Mouse (Mus musculus) kidney, postnatal 10 days (tissue): Measurements from ENCODE around the gene Ccl24.
"Not testable (repeated sequence)": the region's sequence is repeated elsewhere in the genome, so short reads cannot be mapped to it uniquely, and the experiment has no call there.

Experiments used
- DNase-seq: peaks from one replicate; pipeline ENCODE4 v3.0.0; 2021; ENCODE audit warnings: mixed read lengths

Ccl24 gene

DNA sequence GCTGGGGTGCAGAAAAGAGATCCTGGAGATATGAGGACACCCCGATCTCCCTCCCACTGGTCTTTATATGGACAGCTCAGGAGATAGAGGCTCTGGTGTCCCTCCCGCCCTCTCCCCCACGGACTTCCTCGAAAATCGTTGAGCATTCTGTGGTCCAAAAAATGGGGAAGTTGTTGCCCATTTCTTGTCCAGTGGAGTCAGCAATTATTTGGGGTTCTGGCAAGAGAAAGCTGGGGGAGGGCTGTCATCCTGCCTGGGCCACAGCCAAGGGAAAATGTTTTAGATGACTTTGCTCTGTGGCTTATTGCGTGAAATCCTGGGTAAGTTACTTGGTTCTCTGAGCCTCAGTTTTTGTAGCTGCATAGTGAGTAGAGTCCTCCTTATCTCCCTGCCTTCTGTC lies at the start of gene Ccl24:
TSS of gene Ccl24 (minus strand) at position 44 of the 400 bp plus-strand sequence.
- peak; percentile 23 for DNase-seq

DNA sequence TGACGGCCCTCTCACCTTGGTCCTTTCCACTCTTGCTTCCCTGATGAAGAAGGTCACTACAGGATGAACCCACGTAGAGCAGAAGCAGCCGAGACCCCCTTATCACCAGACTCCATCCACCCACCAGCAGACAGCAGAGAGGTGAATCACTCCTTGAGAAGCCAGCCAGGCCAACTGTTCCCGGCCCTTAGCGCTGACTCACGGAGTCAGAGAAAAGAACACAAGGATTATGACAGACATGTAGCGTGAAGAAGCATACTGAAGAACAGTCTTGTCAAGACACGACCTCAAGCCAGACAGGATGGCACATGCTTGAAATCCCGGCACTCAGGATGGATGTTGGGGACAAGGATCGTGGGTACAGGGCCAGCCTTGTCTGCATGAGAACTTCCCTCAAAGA lies 48.9 kb upstream of the Ccl24 start:
- no peak for DNase-seq

DNA sequence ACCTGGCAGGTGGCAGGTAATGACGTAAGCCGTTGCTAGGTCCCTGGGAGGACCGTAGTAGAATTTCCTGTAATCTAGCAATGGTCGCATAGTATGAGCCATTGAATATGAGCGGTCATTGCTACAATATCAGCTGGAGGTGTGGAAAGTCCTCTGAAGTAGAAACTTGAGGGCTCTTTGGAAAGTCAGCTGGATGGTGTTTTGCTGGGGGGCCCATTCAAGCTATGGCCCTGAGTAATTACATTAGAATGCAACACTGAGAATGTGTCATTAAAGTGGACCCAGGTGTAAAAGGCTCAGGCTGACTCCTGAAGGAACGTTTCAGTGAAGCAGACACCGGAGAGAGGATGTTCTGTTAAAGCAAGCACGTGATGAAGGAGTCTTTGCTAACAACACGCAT lies 47.7 kb upstream of the Ccl24 start:
- no peak for DNase-seq

DNA sequence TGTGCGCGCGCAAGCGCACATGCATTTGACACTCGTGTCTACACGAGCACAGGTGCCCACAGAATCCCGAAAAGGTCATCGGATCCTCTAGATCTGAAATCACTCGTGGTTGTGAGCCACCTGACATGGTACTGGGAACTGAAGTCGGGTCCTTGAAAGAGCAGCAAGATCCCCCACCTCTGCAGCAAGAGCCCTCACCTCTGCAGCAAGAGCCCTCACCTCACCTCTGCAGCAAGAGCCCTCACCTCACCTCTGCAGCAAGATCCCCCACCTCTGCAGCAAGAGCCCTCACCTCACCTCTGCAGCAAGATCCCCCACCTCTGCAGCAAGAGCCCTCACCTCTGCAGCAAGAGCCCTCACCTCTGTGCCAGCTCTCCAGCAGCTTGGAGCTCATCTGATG lies 46.9 kb upstream of the Ccl24 start:
- not testable (repeated sequence) for DNase-seq

DNA sequence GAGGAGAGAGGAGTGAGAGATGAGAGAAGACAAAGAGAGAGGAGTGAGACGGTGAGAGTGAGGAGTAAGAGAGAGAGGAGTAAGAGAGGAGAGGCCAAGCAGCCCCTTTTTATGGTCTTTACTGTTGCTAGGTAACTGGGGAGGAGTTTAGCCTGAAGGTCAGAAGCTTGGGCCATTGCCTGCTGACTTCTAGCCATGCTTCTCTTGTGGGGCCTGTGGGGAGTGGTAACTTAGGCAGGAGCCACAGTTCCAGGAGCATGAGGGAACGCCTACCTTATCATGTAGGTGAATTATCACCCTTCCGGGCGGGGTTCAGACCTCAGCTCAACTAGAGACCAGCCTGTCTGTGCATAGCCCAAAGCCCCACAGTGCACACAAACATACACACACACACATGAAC lies 36.9 kb upstream of the Ccl24 start:
- DNase-seq: no peak

DNA sequence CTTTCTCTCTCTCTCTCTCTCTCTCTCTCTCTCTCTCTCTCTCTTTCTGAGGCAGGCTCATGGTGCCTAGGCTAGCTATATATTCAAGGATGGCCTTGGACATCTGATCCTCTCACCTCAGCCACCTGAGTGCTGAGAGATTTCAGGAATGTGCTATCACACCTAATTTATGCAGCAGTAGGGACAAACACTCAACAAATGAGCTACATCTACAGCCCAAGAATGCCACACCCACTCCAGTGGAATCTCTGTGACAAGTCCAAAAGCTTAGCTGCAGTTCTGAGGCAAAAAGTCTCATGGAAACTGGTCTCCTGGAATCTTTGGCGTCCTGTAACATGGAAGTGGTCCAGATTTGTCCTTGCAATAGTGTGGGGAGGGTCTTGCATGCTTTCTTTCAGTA lies 34.7 kb upstream of the Ccl24 start:
- no peak for DNase-seq

DNA sequence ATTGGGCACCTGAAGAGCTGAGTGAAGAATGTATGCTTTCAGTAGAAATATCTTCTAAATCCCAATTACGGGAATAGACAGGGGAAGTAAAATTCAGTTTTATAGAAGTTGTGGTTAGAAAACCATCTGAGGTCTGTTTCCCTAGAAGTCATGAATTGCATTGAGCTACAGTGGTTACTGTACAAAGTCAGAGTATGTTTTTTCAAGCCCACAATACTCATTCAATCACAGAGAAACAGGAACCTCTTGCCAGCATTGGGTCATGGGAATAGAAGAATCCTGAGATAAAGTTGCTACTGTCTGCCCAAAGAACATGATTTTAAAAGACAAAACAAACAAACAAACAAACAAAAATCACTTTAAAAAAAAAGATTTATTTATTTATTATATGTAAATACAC lies 33.9 kb upstream of the Ccl24 start:
- not testable (repeated sequence) for DNase-seq

DNA sequence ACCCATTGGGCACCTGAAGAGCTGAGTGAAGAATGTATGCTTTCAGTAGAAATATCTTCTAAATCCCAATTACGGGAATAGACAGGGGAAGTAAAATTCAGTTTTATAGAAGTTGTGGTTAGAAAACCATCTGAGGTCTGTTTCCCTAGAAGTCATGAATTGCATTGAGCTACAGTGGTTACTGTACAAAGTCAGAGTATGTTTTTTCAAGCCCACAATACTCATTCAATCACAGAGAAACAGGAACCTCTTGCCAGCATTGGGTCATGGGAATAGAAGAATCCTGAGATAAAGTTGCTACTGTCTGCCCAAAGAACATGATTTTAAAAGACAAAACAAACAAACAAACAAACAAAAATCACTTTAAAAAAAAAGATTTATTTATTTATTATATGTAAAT lies 31.8 kb upstream of the Ccl24 start:
- DNase-seq: not testable (repeated sequence)

DNA sequence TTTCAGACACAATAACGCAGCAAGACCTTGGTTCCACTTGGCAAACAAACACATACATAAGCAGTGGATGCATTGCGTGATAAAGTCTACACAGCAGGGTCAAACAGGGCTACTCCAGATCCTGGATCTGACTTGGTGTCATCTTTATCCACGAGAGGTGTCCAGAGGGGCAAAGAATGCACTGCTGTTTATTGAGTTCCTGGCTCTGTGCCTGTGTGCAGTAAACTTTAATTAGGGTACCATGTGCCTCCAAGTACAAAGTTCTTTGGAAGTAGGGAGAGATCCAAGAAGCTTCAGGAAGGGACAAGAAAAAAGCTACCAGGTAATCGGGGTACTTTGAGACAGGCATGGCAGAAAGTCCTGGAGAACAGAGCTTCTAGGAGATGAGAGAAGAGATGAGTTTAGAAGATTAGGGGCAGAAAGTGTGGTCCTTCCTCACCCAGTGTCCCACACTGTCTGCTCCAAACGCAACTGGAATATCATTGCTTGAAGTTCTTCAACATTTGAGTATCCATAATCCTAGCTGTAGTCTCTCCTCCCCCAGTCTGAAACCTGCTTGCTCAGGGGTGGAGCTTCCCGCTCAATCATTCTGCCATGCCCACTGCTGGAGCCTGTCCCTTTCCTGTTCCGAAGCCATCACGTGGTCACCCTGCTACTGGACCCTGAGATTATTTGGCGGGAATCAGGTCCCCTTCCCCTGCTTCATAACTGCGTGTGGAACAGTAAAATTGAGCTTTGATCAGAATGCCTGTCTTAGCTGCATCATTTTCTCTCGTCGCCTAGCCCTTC lies 17.3 kb upstream of the Ccl24 start:
- DNase-seq: peak; percentile 22

DNA sequence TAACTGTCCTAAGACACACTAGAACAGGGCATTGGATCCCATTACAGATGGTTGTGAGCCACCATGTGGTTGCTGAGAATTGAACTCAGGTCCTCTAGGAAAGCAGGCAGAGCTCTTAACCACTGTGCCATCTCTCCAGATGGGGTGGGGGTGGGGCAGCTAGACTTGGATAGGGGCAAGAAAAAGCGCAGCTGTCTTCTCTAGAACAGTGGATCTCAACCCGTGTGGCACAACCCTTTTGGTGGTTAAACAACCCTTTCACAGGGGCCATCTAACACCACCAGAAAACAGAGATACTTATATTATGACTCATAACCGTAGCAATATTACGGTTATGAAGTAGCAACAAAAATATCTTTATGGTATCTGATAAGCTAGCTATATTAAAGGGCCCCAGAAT lies 14.9 kb upstream of the Ccl24 start:
- no peak for DNase-seq

DNA sequence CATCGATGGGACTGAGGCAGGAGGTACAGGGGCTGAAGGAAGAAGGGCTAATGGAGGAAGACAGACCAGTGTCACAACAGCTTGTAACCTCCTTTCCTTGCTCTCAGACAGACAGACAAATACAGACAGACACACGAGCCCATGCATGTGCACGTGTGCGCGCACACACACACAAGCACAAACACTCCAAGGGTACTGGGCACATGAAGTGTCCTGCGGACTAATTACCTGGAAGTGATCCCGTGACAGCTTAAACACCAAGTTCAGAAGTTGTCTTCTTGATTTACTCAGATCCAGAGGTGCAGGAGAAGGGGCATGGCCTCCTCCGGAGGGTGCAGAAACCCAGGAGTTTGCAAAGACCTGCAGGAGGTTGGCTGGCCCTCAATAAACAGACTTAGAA lies 12.8 kb upstream of the Ccl24 start:
- no peak for DNase-seq

DNA sequence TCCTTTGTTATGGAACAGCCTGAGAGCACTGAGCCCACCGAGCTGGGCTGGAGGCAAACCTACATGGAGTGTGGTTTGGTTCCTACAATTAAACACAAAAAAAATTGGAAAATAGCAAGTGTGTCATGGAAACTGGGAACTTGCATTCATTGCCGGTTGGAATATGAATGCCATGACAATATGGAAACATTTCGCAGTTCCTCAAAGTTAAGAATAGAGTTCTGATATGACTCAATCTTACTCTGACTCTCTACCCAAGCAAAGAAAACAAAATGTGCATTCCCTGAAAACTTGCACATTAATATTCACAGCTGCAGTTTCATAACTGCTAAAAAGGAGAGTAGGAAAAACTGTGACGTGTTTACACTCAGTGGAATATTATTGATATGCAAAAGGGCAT lies 9.5 kb upstream of the Ccl24 start:
- no peak for DNase-seq

DNA sequence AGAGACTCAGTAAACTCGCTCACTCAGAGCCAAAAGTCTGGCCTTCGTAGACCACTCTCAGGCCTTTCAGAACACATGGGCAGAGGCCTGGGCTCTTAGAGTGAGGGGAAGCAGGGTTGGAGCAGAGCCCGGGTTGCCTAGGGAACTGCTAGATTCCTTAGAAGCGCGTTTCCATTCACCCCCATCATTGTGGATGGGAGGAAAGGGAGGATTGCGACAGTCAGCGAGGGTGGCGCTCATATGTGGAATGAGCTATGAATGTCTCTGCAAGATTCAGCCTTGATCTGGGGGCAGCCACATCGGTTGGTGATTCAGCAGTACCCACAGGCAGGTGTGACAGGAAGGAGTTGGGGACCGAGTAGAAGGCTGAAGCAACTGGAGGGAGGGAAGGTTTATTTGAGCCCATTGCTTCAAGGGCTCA lies 6.5 kb upstream of the Ccl24 start:
- no peak for DNase-seq

DNA sequence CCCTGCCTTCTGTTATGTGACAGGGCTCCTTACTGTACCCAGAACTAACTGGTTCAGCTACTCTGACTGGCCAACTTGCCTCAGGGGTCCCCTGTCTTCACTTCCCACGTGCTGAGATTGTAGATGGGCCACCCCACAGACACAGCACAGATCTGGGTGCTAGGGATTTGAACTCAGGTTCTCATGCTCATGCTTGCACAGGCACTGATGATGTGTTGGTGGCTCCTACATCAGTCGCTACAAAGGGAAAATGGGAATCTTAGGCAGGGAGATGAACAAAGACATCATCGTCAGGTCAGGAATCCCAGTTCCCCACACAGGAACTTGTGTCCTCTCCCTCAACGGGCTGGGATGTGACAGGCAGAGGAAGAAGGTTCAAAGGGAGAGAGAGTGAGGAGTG lies 3.2 kb upstream of the Ccl24 start:
- no peak for DNase-seq

DNA sequence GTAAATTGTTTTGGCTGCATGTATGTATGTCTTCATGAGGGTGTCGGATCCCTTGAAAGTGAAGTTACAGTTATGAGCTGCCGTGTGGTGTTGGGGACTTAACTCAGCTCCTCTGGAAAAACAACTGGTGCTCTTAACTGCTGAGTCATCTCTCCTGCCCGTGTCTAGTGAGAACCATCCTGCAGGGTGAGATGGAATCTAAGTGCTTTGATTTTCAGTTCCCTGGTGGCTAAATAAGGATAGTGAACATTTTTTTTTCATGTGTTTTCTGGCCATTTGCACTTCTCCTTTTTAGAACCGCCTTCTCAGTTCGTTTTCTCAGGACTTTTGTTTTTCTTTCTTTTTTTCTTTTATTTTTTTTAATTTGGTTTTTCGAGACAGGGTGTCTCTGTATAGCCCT lies 4.2 kb downstream of the Ccl24 start:
- no peak for DNase-seq

DNA sequence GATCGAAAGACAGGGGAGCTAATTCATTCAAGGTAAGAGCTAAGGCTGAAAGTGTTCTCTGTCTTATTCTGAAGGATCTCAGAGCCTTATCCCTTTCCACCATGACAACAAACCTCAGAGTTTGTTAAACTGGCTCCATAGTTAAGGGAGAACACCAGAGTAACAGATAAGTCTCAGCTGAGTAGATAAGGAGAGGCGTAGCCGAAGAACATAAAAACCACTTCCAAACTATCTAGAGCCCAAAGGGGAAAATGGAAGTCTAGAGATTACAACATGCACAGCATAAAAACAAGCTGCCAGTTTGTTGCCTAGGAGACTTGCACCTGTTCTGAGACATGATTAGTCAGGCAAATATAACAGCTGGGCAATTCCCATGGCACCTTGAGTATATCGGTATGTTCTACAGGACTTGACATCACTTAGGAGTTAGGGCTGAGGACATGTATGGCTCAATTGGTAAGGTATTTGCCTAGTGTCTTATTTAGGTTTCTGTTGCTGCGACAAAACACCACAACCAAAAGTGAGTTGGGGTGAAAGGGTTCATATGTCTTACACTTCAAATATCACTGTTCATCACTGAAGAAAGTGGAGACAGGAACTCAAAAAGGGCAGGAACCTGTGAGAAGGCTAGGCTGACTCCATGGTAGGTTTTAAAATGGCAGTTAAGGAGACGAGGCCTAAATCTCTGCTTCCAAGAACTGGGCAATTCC lies 5.1 kb downstream of the Ccl24 start:
- DNase-seq: no peak

DNA sequence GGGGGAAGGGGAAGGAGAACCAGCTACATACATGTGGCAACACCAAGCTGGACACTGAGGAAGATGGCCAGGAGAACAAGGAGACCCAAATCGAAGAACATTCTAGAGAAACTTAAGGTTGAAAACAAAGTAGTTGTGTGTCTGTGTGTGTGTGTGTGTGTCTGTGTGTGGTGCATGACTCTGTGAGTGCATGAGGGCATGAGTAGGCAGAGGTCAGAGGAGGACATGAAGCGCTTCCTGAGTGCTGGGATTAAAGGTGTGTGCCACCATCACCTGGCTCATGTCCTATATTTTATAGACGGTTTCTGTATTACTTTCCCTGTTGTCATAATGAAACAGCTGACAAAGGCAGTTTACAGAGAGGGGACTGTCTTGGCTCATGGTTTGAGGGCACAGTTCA lies 9.4 kb downstream of the Ccl24 start, which contains the start of gene Ccl26:
TSS of gene Ccl26 (minus strand) at position 101 of the 400 bp plus-strand sequence.
- DNase-seq: no peak

DNA sequence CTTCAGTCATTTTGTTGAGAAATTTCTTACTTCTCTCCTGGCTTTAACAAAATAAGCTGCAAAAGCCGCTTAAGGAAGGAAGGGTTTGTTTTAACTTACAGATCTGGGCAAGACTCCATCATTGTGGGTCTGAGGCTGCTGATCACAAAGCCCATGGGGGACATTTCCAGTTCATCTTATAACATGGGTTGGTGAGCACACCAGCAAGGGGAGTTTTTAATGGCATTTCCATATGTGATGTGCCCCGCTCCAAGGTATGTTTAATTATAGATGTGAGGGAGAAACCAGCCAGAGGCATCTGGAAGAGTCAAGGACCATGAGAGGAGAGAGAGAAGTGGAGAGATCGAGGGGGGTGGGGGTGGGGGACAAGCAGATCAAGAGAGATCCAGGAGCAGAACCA lies 15.2 kb downstream of the Ccl24 start:
- DNase-seq: no peak

DNA sequence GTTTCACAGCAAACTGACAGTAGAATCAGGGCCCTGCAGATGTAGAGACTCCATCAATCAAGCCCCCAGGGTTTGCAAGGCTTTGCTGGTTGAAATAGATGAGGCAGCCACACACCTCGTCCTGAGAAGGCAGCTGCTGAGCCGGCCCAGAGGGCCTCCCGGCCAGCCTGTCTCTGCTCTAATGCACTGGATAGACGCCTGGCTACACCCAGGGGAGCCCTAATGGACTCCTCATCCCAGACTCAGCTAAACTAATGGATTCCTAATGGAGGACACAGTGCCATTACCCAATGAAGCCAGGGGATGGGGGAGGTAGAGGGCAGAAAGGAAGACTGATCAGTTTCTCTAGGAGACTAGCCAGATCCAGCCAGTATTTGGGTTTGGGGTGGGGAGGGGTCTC lies 15.8 kb downstream of the Ccl24 start:
- no peak for DNase-seq

DNA sequence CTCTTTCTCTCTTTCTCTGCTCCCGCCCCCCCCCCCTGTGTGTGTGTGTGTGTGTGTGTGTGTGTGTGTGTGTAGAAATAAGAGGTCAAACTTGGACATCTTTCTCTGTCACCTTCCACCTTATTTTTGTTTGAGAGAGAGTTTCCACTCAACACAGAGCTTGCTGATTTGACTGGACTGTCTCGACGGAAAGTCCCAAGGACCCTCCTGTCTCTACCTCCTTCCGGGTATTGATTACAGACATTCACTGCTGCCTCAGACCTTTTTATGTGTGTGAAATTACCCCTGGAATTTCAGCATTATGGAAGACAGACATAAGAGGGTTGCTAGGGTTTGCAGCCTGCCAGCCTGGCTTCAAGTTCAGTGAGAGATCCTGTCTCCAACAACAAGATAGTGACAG lies 16.6 kb downstream of the Ccl24 start:
- DNase-seq: no peak

DNA sequence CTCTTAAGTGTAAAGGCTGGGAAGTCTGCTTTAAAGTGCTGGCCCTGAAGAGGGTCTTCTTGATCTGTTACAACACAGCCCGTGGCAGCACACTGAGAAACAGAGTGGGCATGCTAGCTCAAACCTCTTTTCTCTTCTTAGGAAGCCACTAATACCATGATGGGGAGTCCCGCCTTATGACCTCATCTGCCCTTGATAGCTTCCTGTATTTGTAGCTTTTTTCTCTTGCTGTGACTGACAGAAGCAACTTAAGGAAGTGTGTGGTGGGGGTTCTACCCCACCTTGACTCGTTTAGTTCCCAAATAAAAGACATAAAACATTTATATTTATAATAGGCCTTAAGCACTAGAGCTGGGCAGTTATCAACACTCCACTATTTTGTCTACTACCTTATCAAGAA lies 21.3 kb downstream of the Ccl24 start:
- no peak for DNase-seq

DNA sequence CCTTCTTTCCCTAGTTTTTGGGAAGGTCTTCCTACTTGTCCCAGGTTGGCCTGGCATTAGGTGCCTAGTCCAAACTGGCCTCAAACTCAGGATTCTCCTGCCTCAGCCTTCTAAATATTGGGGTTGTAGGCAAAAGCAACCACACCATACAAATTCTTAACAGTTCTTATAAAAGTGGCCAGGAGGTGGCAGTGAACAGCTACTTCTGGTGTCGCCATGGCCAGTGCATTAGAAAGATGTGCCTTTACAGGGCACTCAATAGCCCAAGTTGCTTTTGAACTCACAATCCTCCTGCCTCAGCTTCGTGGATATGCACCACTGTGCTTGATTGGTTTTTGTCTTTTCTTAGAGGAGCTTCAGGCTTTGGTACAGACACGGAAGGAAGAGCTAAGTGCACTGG lies 21.9 kb downstream of the Ccl24 start:
- no peak for DNase-seq

DNA sequence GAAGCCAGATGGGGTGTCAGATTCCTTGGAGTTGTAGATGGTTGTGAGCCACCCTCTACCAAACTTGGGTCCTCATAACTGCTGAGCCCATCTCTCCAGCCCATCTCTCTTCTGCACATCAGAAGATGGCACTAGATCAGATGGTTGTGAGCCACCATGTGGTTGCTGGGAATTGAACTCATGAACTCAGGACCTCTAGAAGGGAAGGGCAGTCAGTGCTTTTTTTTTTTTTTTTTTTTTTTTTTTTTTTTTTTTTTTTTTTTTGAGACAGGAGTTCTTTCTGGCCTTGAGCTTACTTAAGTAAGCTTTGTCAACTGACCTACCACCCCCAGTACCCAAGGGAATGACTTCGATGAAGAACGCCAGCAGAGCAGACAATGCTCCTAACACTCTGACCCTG lies 24.9 kb downstream of the Ccl24 start:
- DNase-seq: no peak
